Mouse (Mus musculus) common myeloid progenitor, adult 5-6 weeks (primary cell): ENCODE data around the gene Sag. TPM values are rescaled to one million over a fixed set of nuclear protein-coding genes. Genes with fewer than 3 reads are reported as not detected.

ENCODE experiments used
- ATAC-seq: replicated peaks from 2 replicates; pipeline ENCODE4 v1.8.0; 2016; ENCODE audit warnings: low read depth, mild to moderate bottlenecking, moderate TSS enrichment, inconsistent platforms; ENCODE audit not compliant: poor library complexity, severe bottlenecking
- total RNA-seq: library from RNA; stranded (forward); fragments of 200-1000, 187-1606 nt; gene quantifications from 2 replicates; pipeline ENCODE4 v1.2.3, GENCODE M21; 2017

The Sag gene
- total RNA-seq, 1 experiment from 2014 or later, result 0.59 TPM

GRCm38 (mm10) chr1:87852081-87852790 lies 48.8 kb downstream of the Sag start:
- ATAC-seq, result no peak

- ATAC-seq, result peak; percentile 61
Measured at GRCm38 (mm10) chr1:87852892-87853600, 49.6 kb downstream of the Sag start, which contains the start of gene Dgkd. Dgkd (plus strand) TSS chr1:87853287.

GRCm38 (mm10) chr1:87853601-87854361 lies 50.3 kb downstream of the Sag start:
- no peak for ATAC-seq

- no peak for ATAC-seq
Measured at GRCm38 (mm10) chr1:87854411-87854810, 50.9 kb downstream of the Sag start.

- peak; percentile 18; the same call in 1 of the 2 replicates for ATAC-seq
Measured at GRCm38 (mm10) chr1:87854851-87855251, 51.4 kb downstream of the Sag start.

GRCm38 (mm10) chr1:87855522-87855921 lies 52.0 kb downstream of the Sag start:
- no peak for ATAC-seq

- 0 out of 2 replicates have a peak, but pooled peaks have one; percentile 27 for ATAC-seq
Measured at GRCm38 (mm10) chr1:87856823-87857222, 53.3 kb downstream of the Sag start.

GRCm38 (mm10) chr1:87858031-87858430 lies 54.6 kb downstream of the Sag start:
- no peak for ATAC-seq

GRCm38 (mm10) chr1:87858529-87858928 lies 55.0 kb downstream of the Sag start:
- no peak for ATAC-seq

GRCm38 (mm10) chr1:87863602-87864001 lies 60.1 kb downstream of the Sag start:
- ATAC-seq, result no peak

GRCm38 (mm10) chr1:87864889-87865288 lies 61.4 kb downstream of the Sag start:
- no peak for ATAC-seq

- peak; percentile 27; the same call in 1 of the 2 replicates for ATAC-seq
Measured at GRCm38 (mm10) chr1:87866672-87867071, 63.2 kb downstream of the Sag start.

- no peak for ATAC-seq
Measured at GRCm38 (mm10) chr1:87871546-87871945, 68.1 kb downstream of the Sag start.

GRCm38 (mm10) chr1:87873081-87873480 lies 69.6 kb downstream of the Sag start:
- ATAC-seq, result peak; percentile 30; the same call in 1 of the 2 replicates

GRCm38 (mm10) chr1:87876065-87876464 lies 72.6 kb downstream of the Sag start:
- ATAC-seq, result peak; percentile 31; the same call in 1 of the 2 replicates

- peak; percentile 54 for ATAC-seq
Measured at GRCm38 (mm10) chr1:87877552-87878283, 74.2 kb downstream of the Sag start.

GRCm38 (mm10) chr1:87879034-87879433 lies 75.6 kb downstream of the Sag start:
- ATAC-seq, result no peak

- ATAC-seq, result no peak
Measured at GRCm38 (mm10) chr1:87879494-87880325, 76.2 kb downstream of the Sag start.

GRCm38 (mm10) chr1:87880326-87880627 lies 76.8 kb downstream of the Sag start:
- no peak for ATAC-seq
